Mouse (Mus musculus) forebrain, embryonic 13.5 days (tissue): ENCODE measurements around the gene Cdk6. TPM values are rescaled to one million over a fixed set of nuclear protein-coding genes. Genes with fewer than 3 reads are reported as not detected.

Experiments
- polyA plus RNA-seq: library from polyadenylated mRNA; unstranded; fragments of >200 nt; fragmentation: Nextera tagmentation; extraction: Ambion mirVana; gene quantifications from 2 replicates; pipeline ENCODE4 v1.2.1, GENCODE M21; 2015

The Cdk6 gene
- polyA plus RNA-seq, 1 experiment from 2014 or later, result 34.4 TPM

Other genes with a start within 250 kb of the Cdk6 start
- 39.0 and 40.6 TPM in 2 replicates for gene Fam133b, start 202.3 kb downstream of the Cdk6 start, polyA plus RNA-seq
- gene 1700109H08Rik, start 230.1 kb downstream of the Cdk6 start, polyA plus RNA-seq, result 3.1 and 3.9 TPM in 2 replicates